Mouse (Mus musculus): ENCODE results near the gene 1700056E22Rik. TPM values are rescaled to one million over a fixed set of nuclear protein-coding genes. Genes with fewer than 3 reads are reported as not detected.

The 1700056E22Rik gene
- polyA plus RNA-seq, 1 experiment = 77.0 TPM

- no peak overlapping the region for H3K27ac ChIP-seq (ENCODE audit: control insufficient read depth, insufficient read depth, low read depth, low read length)
- no peaks in the 10 kb centered on the region for H3K4me1 ChIP-seq (ENCODE audit: control insufficient read depth, insufficient read depth, low read length)
- no peaks in the 10 kb centered on the region for H3K36me3 ChIP-seq (ENCODE audit: control insufficient read depth, insufficient read depth, low read length)
- TF ChIP-seq CTCF (IDR thresholded peaks at IDR 0.05; ENCODE audit: control insufficient read depth, insufficient read depth, insufficient replicate concordance, low read depth, low read length) (no peak), POLR2A (IDR thresholded peaks at IDR 0.05; ENCODE audit: control insufficient read depth, low read depth, low read length) (no peak)
- H3K4me3 ChIP-seq (ENCODE audit: control insufficient read depth, low read depth, low read length) = no peak overlapping the region
- H3K27me3 ChIP-seq (ENCODE audit: control insufficient read depth, insufficient read depth, low read length) = no peaks in the 10 kb centered on the region
These were observed 17.2 kb upstream of the 1700056E22Rik start for GRCm38 (mm10) chr1:184051286-184051685.

DNA sequence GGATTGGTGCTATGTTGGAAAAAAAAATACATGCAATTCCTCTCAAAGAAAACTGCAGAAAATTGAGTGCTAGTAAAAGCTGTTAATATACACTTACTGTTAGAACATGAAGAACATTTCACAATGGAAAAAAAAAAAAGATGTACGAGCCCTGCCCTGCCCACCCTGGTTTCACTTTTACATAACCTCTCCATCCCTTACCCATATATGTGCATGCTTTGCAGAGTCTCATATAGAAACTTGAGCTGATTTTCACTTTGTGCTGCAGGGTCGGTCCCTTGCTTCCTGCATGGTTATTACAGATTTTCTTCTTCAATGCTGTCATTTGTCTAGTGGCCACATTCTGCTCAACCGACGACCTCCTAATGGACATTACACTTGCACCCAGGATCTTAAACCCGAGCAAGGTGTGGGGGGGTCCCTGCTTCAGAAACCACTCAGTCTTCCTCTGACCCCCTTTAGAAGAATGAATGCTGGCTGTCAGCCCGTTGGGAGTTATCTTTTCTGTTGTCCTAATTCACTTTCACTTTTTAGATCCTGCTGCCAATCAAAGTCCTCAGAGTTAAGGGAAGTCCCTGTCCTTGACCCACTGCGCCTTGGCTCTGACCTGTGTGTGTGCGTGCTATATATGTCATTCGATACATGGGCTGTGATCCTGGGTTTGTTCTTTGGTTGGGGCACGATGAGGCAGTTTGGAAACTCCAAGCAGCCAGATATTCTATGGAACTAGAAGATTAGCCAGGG, 14.7 kb upstream of the 1700056E22Rik start:
- Histone ChIP-seq H3K36me3 (ENCODE audit: control insufficient read depth, insufficient read depth, low read length) (no peaks in the 10 kb centered on the region), H3K27me3 (ENCODE audit: control insufficient read depth, insufficient read depth, low read length) (no peaks in the 10 kb centered on the region), H3K4me3 (ENCODE audit: control insufficient read depth, low read depth, low read length) (no peak overlapping the region), H3K4me1 (ENCODE audit: control insufficient read depth, insufficient read depth, low read length) (no peaks in the 10 kb centered on the region), H3K27ac (ENCODE audit: control insufficient read depth, insufficient read depth, low read depth, low read length) (no peak overlapping the region)
- no peak for TF ChIP-seq CTCF (IDR thresholded peaks at IDR 0.05; ENCODE audit: control insufficient read depth, insufficient read depth, insufficient replicate concordance, low read depth, low read length)
- TF ChIP-seq POLR2A (IDR thresholded peaks at IDR 0.05; ENCODE audit: control insufficient read depth, low read depth, low read length) = no peak

DNA sequence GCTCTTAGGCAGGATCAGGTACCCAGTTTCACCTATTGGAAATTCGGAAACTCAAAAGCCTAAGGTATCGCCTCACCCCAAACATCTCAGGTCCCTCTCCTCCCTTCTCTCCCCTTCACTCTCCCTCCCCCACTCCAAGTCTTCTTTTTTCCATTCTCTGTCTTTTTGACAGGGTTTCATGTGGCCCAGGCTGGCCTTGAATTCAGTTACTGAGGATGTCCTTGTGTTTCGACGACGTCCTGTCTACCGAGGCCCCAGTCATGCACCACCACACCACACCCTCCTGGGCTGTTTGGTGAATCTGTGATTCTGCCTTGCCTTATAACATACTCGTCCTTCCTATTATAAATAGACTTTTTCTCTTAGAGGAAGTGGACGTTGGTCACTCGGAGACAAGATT, 13.7 kb upstream of the 1700056E22Rik start:
- Histone ChIP-seq H3K4me1 (ENCODE audit: control insufficient read depth, insufficient read depth, low read length) (no peaks in the 10 kb centered on the region), H3K36me3 (ENCODE audit: control insufficient read depth, insufficient read depth, low read length) (no peaks in the 10 kb centered on the region), H3K27me3 (ENCODE audit: control insufficient read depth, insufficient read depth, low read length) (no peaks in the 10 kb centered on the region), H3K4me3 (ENCODE audit: control insufficient read depth, low read depth, low read length) (no peak overlapping the region), H3K27ac (ENCODE audit: control insufficient read depth, insufficient read depth, low read depth, low read length) (no peak overlapping the region)
- TF ChIP-seq POLR2A (IDR thresholded peaks at IDR 0.05; ENCODE audit: control insufficient read depth, low read depth, low read length) (no peak), CTCF (IDR thresholded peaks at IDR 0.05; ENCODE audit: control insufficient read depth, insufficient read depth, insufficient replicate concordance, low read depth, low read length) (no peak)

DNA sequence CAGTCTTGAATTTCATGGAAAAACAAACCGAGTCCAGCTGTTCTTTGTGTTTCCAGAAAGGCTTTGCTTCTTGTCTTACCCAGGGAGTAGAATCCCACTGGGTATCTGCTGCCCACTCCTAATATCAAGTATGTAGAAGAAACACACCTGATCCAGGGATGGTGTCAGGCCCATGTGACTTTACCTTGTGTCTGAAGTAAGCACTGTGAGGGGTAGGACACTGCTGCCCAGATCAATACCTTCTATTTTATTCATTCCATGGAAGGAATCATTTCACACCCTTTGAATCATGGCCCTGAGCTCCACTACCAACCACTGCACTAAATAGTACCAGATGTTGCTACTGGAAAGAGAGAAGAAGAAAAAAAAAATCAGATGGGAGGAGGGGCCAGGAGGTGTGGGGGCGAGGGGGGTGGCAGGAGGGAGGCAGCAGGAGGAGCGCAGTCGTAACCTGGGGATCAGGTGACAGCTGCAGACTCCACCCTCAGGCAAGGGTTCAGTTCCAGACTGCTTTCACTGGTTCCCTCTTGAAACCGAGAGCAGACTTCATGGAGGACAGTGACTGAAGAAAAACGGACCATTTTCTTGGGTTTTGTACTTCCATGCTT, 12.1 kb upstream of the 1700056E22Rik start:
- no peaks in the 10 kb centered on the region for H3K36me3 ChIP-seq (ENCODE audit: control insufficient read depth, insufficient read depth, low read length)
- no peak overlapping the region for H3K4me3 ChIP-seq (ENCODE audit: control insufficient read depth, low read depth, low read length)
- no peak overlapping the region for H3K27ac ChIP-seq (ENCODE audit: control insufficient read depth, insufficient read depth, low read depth, low read length)
- peaks cover 2% of the 10 kb centered on the region; the same call in 1 of the 2 replicates for H3K4me1 ChIP-seq (ENCODE audit: control insufficient read depth, insufficient read depth, low read length)
- TF ChIP-seq POLR2A (IDR thresholded peaks at IDR 0.05; ENCODE audit: control insufficient read depth, low read depth, low read length) (no peak), CTCF (IDR thresholded peaks at IDR 0.05; ENCODE audit: control insufficient read depth, insufficient read depth, insufficient replicate concordance, low read depth, low read length) (no peak)
- no peaks in the 10 kb centered on the region for H3K27me3 ChIP-seq (ENCODE audit: control insufficient read depth, insufficient read depth, low read length)

GRCm38 (mm10) chr1:184043391-184043790, 9.3 kb upstream of the 1700056E22Rik start:
- Histone ChIP-seq H3K27ac (ENCODE audit: control insufficient read depth, insufficient read depth, low read depth, low read length) (no peak overlapping the region), H3K36me3 (ENCODE audit: control insufficient read depth, insufficient read depth, low read length) (no peaks in the 10 kb centered on the region), H3K27me3 (ENCODE audit: control insufficient read depth, insufficient read depth, low read length) (no peaks in the 10 kb centered on the region), H3K4me3 (ENCODE audit: control insufficient read depth, low read depth, low read length) (no peak overlapping the region), H3K4me1 (ENCODE audit: control insufficient read depth, insufficient read depth, low read length) (peaks cover 2% of the 10 kb centered on the region; the same call in 1 of the 2 replicates)
- no peak for TF ChIP-seq CTCF (IDR thresholded peaks at IDR 0.05; ENCODE audit: control insufficient read depth, insufficient read depth, insufficient replicate concordance, low read depth, low read length)
- TF ChIP-seq POLR2A (IDR thresholded peaks at IDR 0.05; ENCODE audit: control insufficient read depth, low read depth, low read length) = no peak

- Histone ChIP-seq H3K27ac (ENCODE audit: control insufficient read depth, insufficient read depth, low read depth, low read length) (no peak overlapping the region), H3K27me3 (ENCODE audit: control insufficient read depth, insufficient read depth, low read length) (no peaks in the 10 kb centered on the region), H3K4me3 (ENCODE audit: control insufficient read depth, low read depth, low read length) (no peak overlapping the region), H3K36me3 (ENCODE audit: control insufficient read depth, insufficient read depth, low read length) (no peaks in the 10 kb centered on the region), H3K4me1 (ENCODE audit: control insufficient read depth, insufficient read depth, low read length) (peaks cover 2% of the 10 kb centered on the region; the same call in 1 of the 2 replicates)
- TF ChIP-seq CTCF (IDR thresholded peaks at IDR 0.05; ENCODE audit: control insufficient read depth, insufficient read depth, insufficient replicate concordance, low read depth, low read length) = no peak
- no peak for TF ChIP-seq POLR2A (IDR thresholded peaks at IDR 0.05; ENCODE audit: control insufficient read depth, low read depth, low read length)
These were observed 8.6 kb upstream of the 1700056E22Rik start for GRCm38 (mm10) chr1:184042745-184043144.

DNA sequence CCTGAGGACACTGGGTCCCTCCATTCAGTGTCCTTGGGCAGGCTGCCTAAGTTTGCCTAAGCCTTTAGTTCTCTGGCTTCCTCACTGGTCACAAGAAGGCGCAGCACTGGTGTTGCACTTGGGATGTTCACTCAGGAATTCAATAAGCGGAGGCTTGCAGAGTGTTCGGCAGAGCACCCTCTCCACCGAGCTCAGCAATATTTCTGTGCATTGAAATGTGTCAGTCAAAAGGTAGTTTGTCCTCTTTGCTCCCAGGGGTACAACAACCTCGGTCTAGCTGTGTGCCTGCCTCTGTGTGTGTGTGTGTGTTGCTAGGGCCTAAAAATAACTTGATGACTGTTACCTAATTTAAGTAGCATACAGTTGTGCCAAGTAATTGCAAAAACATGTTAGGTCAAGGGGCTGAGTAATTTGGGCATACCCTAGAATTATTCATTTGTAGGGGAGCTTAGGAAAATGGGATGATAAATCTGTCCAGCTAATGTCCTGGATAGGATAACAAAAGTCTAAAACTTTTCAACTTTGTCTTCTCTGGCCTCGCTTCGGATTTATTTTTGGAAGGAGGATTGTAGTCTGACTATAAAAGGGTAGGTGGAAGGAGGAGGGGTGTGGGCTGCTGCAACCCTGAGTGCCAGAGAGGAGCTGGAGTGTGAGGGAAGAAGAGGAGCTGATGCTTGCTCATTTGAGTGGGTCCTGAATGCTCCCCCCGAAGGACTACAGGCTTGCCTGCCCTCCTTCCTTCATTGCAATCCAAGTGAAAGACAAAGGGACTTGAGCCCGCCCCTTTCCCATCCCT, 7.9 kb upstream of the 1700056E22Rik start:
- no peaks in the 10 kb centered on the region for H3K27me3 ChIP-seq (ENCODE audit: control insufficient read depth, insufficient read depth, low read length)
- no peak overlapping the region for H3K4me3 ChIP-seq (ENCODE audit: control insufficient read depth, low read depth, low read length)
- peaks cover 2% of the 10 kb centered on the region; the same call in 1 of the 2 replicates for H3K4me1 ChIP-seq (ENCODE audit: control insufficient read depth, insufficient read depth, low read length)
- TF ChIP-seq POLR2A (IDR thresholded peaks at IDR 0.05; ENCODE audit: control insufficient read depth, low read depth, low read length) (no peak), CTCF (IDR thresholded peaks at IDR 0.05; ENCODE audit: control insufficient read depth, insufficient read depth, insufficient replicate concordance, low read depth, low read length) (no peak)
- H3K36me3 ChIP-seq (ENCODE audit: control insufficient read depth, insufficient read depth, low read length) = no peaks in the 10 kb centered on the region
- peak overlapping the region; percentile 44; the same call in 1 of the 2 replicates for H3K27ac ChIP-seq (ENCODE audit: control insufficient read depth, insufficient read depth, low read depth, low read length)

All from testis, adult 2 months (tissue).